Mouse (Mus musculus) small intestine, adult 2 months (tissue): ENCODE measurements at regions not wholly inside any gene's neighbourhood (a gene's known extent, or its start where the extent isn't known, plus 50 kb on each side); places are given as distances from the start of the nearest gene placed in this dataset.

Experiments
- CTCF ChIP-seq: fragments of 200-500 bp; IDR thresholded peaks from 2 replicates; pipeline ENCODE4 v1.5.1; 2012; ENCODE audit warnings: low read depth, mild to moderate bottlenecking, control low read depth, inconsistent platforms, low read length, moderate library complexity, mixed read lengths; ENCODE audit not compliant: insufficient replicate concordance, insufficient read length; ENCODE audit errors: extremely low read depth
- POLR2A ChIP-seq: fragments of 200-500 bp; IDR thresholded peaks from 2 replicates; pipeline ENCODE4 v1.6.1; 2012; ENCODE audit warnings: low read depth, mild to moderate bottlenecking, control low read depth, inconsistent platforms, low read length, moderate library complexity

- TF ChIP-seq CTCF = no peak
- TF ChIP-seq POLR2A = no peak
Measured at GRCm38 (mm10) chr2:166425141-166425540, 269.7 kb upstream of the Sulf2 start.
